Mouse (Mus musculus): ENCODE results near the gene Rtn4rl2. TPM values are rescaled to one million over a fixed set of nuclear protein-coding genes. Genes with fewer than 3 reads are reported as not detected.

Gene Rtn4rl2
- total and polyA plus RNA-seq, 2 experiments from 2014 or later = 23.7 to 25.8 TPM

GRCm38 (mm10) chr2:84885084-84886055 is 1.1 kb downstream of the Rtn4rl2 start:
- H3K4me1 ChIP-seq (ENCODE audit: insufficient read depth) = peaks cover 3% of the 10 kb centered on the region; the same call in 1 of the 2 replicates

GRCm38 (mm10) chr2:84884611-84885010 is 1.9 kb downstream of the Rtn4rl2 start:
- TF ChIP-seq CTCF (IDR thresholded peaks at IDR 0.05; ENCODE audit: low read depth) = peak; percentile 28; the same call in 1 of the 2 replicates
- Histone ChIP-seq H3K36me3 (ENCODE audit: insufficient read depth) (no peaks in the 10 kb centered on the region), H3K4me2 (ENCODE audit: low read depth) (peak overlapping the region; percentile 93), H3K27me3 (ENCODE audit: insufficient read depth, low read length) (peaks cover 9% of the 10 kb centered on the region), H3K4me1 (ENCODE audit: insufficient read depth) (peaks cover 3% of the 10 kb centered on the region; the same call in 1 of the 2 replicates), H3K4me3 (ENCODE audit: low read depth, low read length) (peak overlapping the region; percentile 74), H3K9me3 (ENCODE audit: low read length) (no peaks in the 10 kb centered on the region), H3K9ac (0 out of 2 replicates have a peak overlapping the region, but pooled peaks have one; percentile 69), H3K27ac (ENCODE audit: low read depth, low read length) (no peak overlapping the region)
- no peak for ATAC-seq
- no peak for DNase-seq
- WGBS = 45% methylated on average over 4 of the region's 4 CpGs

More at GRCm38 (mm10) chr2:84885084-84886055, 1.1 kb downstream of the Rtn4rl2 start:
- DNase-seq = peak; percentile 52
- Histone ChIP-seq H3K9ac (peak overlapping the region; percentile 69), H3K27ac (ENCODE audit: low read depth, low read length) (peak overlapping the region; percentile 83), H3K9me3 (ENCODE audit: low read length) (no peaks in the 10 kb centered on the region), H3K4me3 (ENCODE audit: low read depth, low read length) (peak overlapping the region; percentile 74), H3K27me3 (ENCODE audit: insufficient read depth, low read length) (peaks cover 9% of the 10 kb centered on the region), H3K4me2 (ENCODE audit: low read depth) (peak overlapping the region; percentile 93), H3K36me3 (ENCODE audit: insufficient read depth) (no peaks in the 10 kb centered on the region)
- 8% methylated on average over 21 of the region's 23 CpGs for WGBS
- no peak for TF ChIP-seq CTCF (IDR thresholded peaks at IDR 0.05; ENCODE audit: low read depth)
- ATAC-seq = no peak

- no peak for TF ChIP-seq CTCF (IDR thresholded peaks at IDR 0.05; ENCODE audit: low read depth)
These were observed 2.6 kb downstream of the Rtn4rl2 start for GRCm38 (mm10) chr2:84883942-84884341.

GRCm38 (mm10) chr2:84883530-84883929 is 3.0 kb downstream of the Rtn4rl2 start:
- 7% methylated on average over 11 of the region's 11 CpGs for WGBS
- Histone ChIP-seq H3K4me1 (ENCODE audit: insufficient read depth) (0 out of 2 replicates have a peak, but pooled peaks cover 3% of the 10 kb centered on the region), H3K4me3 (ENCODE audit: low read depth, low read length) (no peak overlapping the region), H3K27me3 (ENCODE audit: insufficient read depth, low read length) (peaks cover 9% of the 10 kb centered on the region; the same call in 1 of the 2 replicates), H3K36me3 (ENCODE audit: insufficient read depth) (peaks cover 2% of the 10 kb centered on the region), H3K4me2 (ENCODE audit: low read depth) (peak overlapping the region; percentile 93), H3K9me3 (ENCODE audit: low read length) (no peaks in the 10 kb centered on the region), H3K27ac (ENCODE audit: low read depth, low read length) (no peak overlapping the region), H3K9ac (0 out of 2 replicates have a peak overlapping the region, but pooled peaks have one; percentile 28)
- DNase-seq (no peak), ATAC-seq (no peak)
- TF ChIP-seq CTCF (IDR thresholded peaks at IDR 0.05; ENCODE audit: low read depth) = no peak

More at GRCm38 (mm10) chr2:84883942-84884341, 2.6 kb downstream of the Rtn4rl2 start:
- no peak overlapping the region for H3K4me3 ChIP-seq (ENCODE audit: low read depth, low read length)
- H3K4me2 ChIP-seq (ENCODE audit: low read depth) = peak overlapping the region; percentile 93
- H3K9ac ChIP-seq = 0 out of 2 replicates have a peak overlapping the region, but pooled peaks have one; percentile 28
- DNase-seq = no peak
- H3K4me1 ChIP-seq (ENCODE audit: insufficient read depth) = 0 out of 2 replicates have a peak, but pooled peaks cover 3% of the 10 kb centered on the region
- no peak for ATAC-seq
- H3K9me3 ChIP-seq (ENCODE audit: low read length) = no peaks in the 10 kb centered on the region
- 66% methylated on average over 4 of the region's 4 CpGs for WGBS
- peaks cover 9% of the 10 kb centered on the region; the same call in 1 of the 2 replicates for H3K27me3 ChIP-seq (ENCODE audit: insufficient read depth, low read length)
- H3K27ac ChIP-seq (ENCODE audit: low read depth, low read length) = no peak overlapping the region
- no peaks in the 10 kb centered on the region for H3K36me3 ChIP-seq (ENCODE audit: insufficient read depth)

- no peak overlapping the region for H3K4me3 ChIP-seq (ENCODE audit: low read depth, low read length)
- DNase-seq (no peak), ATAC-seq (no peak)
- H3K27ac ChIP-seq (ENCODE audit: low read depth, low read length) = no peak overlapping the region
- peaks cover 6% of the 10 kb centered on the region for H3K36me3 ChIP-seq (ENCODE audit: insufficient read depth)
- H3K4me2 ChIP-seq (ENCODE audit: low read depth) = peak overlapping the region; percentile 93
- 25% methylated on average over 6 of the region's 6 CpGs for WGBS
- TF ChIP-seq CTCF (IDR thresholded peaks at IDR 0.05; ENCODE audit: low read depth) = no peak
- peaks cover 9% of the 10 kb centered on the region; the same call in 1 of the 2 replicates for H3K27me3 ChIP-seq (ENCODE audit: insufficient read depth, low read length)
- no peak overlapping the region for H3K9ac ChIP-seq
- no peaks in the 10 kb centered on the region for H3K9me3 ChIP-seq (ENCODE audit: low read length)
- 0 out of 2 replicates have a peak, but pooled peaks cover 3% of the 10 kb centered on the region for H3K4me1 ChIP-seq (ENCODE audit: insufficient read depth)
These were observed 3.4 kb downstream of the Rtn4rl2 start for GRCm38 (mm10) chr2:84883084-84883483.

- H3K4me1 ChIP-seq (ENCODE audit: insufficient read depth) = 0 out of 2 replicates have a peak, but pooled peaks cover 3% of the 10 kb centered on the region
- peaks cover 7% of the 10 kb centered on the region for H3K36me3 ChIP-seq (ENCODE audit: insufficient read depth)
- no peaks in the 10 kb centered on the region for H3K9me3 ChIP-seq (ENCODE audit: low read length)
- TF ChIP-seq CTCF (IDR thresholded peaks at IDR 0.05; ENCODE audit: low read depth) = no peak
- H3K27me3 ChIP-seq (ENCODE audit: insufficient read depth, low read length) = peaks cover 9% of the 10 kb centered on the region; the same call in 1 of the 2 replicates
- no peak overlapping the region for H3K27ac ChIP-seq (ENCODE audit: low read depth, low read length)
- DNase-seq (no peak), ATAC-seq (no peak)
- no peak overlapping the region for H3K4me3 ChIP-seq (ENCODE audit: low read depth, low read length)
- peak overlapping the region; percentile 93 for H3K4me2 ChIP-seq (ENCODE audit: low read depth)
- WGBS = 15% methylated on average over 23 of the region's 23 CpGs
- H3K9ac ChIP-seq = no peak overlapping the region
These were observed 3.9 kb downstream of the Rtn4rl2 start for GRCm38 (mm10) chr2:84882606-84883005.
